Mouse (Mus musculus) erythroblast, embryonic 14.5 days (primary cell): ENCODE measurements around the gene Gabrr3.

Experiments
- GATA1 ChIP-seq: IDR thresholded peaks from 2 replicates; pipeline ENCODE4 v1.6.1; 2012; ENCODE audit warnings: low read length, inconsistent platforms, mixed read lengths
- TAL1 ChIP-seq: IDR thresholded peaks from 3 replicates; pipeline ENCODE4 v1.6.1; 2012; ENCODE audit warnings: low read length, inconsistent platforms, mixed read lengths

GRCm38 (mm10) chr16:59449092-59449491 is 42.0 kb downstream of the Gabrr3 start:
- TF ChIP-seq GATA1 = no peak
- TF ChIP-seq TAL1 = no peak
